Mouse (Mus musculus) frontal cortex, adult 2 months (tissue): Measurements from ENCODE around the gene Hist1h2bp. TPM values are rescaled to one million over a fixed set of nuclear protein-coding genes. Genes with fewer than 3 reads are reported as not detected.

Experiments used
- DNase-seq, 2 experiments: peaks; one replicate each; pipeline ENCODE4 v3.0.0; 2022; ENCODE audit warnings: low spot score in 1 of 2; ENCODE audit errors: extremely low spot score in 1 of 2
- polyA plus RNA-seq: library from polyadenylated mRNA; depleted of rRNA; stranded (reverse); fragments of >200 nt; gene quantifications from 2 replicates; pipeline ENCODE4 v1.2.3, GENCODE M21; 2012; rRNA removed

The Hist1h2bp gene
- polyA plus RNA-seq: 0.32 and 0.57 TPM in 2 replicates

- DNase-seq: peak; percentile 94 to 99
These were observed at the start of gene Hist1h2bp, which contains the start of gene Hist1h2an for GRCm38 (mm10) chr13:21786899-21787629. Gene Hist1h2bp (plus strand): TSS chr13:21787461. Gene Hist1h2an (minus strand): TSS chr13:21787218.

- DNase-seq: no peak
These were observed 42.3 kb upstream of the Hist1h2bp start for GRCm38 (mm10) chr13:21745006-21745405.

DNA sequence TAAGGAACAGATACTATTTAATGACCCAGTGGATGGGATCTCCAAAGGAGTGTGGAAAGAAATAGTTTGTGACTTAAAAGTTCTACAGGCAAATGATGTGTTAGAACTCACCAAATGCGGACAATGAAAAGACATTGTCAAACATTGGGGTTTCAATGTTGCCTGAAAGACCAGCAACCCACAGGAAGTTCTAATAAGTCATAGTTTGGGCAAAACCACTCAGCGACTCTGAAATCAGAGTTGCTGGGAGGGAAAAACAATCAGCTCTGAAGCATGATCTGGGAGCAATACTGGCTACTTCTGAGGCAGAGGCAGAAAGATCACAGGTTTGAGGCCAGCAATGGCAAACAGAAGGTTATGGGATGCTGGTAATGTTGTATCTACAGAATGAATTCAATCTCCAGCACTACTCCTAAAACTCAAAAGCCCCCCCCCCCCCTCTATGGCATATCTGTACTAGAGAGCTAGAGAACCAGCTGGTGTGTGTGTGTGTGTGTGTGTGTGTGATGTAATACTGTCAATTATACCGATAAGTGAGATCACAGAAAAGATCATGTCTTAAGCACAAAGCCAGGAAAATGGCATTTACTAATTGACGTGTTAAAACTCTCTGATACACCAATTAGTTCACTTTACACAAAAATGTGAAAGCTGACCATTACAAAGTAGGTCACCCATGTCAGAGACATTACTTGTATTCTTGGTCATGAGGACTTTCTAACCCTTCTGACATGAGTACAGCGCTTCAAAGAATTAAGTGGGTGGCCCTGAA is 37.7 kb upstream of the Hist1h2bp start:
- no peak for DNase-seq

DNA sequence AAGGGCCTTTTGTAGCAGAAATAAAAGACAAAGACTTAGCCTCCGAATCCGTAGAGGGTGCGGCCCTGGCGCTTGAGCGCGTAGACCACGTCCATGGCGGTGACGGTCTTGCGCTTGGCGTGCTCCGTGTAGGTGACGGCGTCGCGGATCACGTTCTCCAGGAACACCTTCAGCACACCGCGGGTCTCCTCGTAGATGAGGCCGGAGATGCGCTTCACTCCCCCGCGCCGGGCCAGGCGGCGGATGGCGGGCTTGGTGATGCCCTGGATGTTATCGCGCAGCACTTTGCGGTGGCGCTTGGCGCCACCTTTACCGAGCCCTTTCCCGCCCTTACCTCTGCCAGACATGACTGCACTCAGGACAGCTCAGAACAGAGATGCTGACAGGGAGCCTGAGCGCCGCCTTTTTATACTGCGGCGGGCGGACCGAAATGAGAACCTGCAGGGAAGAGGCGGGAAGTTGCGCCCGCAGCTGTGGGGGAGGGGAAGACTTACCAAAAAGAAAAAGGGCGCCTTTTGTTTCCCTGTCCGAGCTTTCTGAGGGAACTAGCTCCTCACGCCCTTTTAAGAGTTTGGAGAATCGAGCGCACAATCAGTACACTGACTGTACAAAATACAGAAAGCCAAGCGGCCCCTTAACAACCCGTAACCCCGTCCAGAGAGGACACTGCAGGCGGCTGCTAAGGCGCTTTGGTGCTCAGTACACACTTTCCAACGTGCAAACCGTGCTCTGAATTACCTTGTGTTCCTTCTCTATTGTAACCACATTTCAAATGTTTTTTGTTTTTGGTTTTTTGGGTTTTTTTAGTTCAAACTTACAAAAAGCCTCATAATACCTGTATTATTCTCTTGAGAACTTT is 36.9 kb upstream of the Hist1h2bp start, which contains the start of gene Hist1h4k:
Hist1h4k (minus strand) TSS at position 347 of the 859 bp plus-strand sequence.
- peak; percentile 87 to 96 for DNase-seq

DNA sequence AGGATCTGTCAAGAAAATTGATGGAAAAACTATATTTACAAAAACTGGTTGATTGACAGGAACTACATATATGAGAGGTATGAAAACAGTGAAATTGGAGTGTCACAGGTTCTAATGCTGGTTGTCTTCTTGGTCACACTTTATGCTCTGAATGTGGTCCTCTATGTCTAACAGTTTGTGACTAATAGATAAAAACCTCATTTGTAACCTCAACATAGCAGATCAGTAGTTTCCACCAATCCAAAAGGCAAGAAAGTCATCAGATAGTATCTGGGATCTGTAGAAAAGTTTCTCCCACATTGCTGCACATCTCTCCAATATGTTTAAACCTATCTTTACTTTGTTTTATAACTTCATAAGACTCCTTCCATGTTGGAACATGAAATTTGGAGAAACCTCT is 35.8 kb upstream of the Hist1h2bp start:
- DNase-seq: no peak

DNA sequence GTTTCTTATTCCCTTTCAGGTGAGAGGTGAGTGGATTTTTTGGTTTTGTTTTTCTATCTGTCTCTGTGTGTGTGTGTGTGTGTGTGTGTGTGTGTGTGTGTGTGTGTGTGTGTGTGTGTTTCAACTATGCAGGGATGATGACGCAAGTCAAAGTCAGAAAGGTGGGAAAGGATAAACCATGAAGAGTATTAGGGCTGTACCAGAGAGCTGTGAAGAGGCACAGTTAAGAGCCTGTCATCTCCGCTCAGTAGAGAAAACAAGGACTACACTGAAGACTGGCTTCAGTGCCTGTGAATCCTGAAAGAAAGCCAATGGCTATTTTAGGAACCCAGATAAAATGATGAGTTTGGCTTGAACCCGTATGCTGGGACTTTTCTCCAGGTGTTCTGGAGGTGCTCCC is 35.4 kb upstream of the Hist1h2bp start:
- DNase-seq: no peak

GRCm38 (mm10) chr13:21752356-21752755 is 34.9 kb upstream of the Hist1h2bp start:
- no peak for DNase-seq

GRCm38 (mm10) chr13:21753051-21753523 is 34.2 kb upstream of the Hist1h2bp start:
- peak in 1 of 2 experiments; percentile 15 for DNase-seq

GRCm38 (mm10) chr13:21753524-21754285 is 33.6 kb upstream of the Hist1h2bp start, which contains the start of the genes Hist1h2ak and Hist1h2bn:
Gene Hist1h2ak (minus strand): TSS chr13:21753827.
Gene Hist1h2bn (plus strand): TSS chr13:21754123.
- DNase-seq: peak; percentile 88 to 93

- DNase-seq: peak in 1 of 2 experiments; percentile 51
These were observed 32.8 kb upstream of the Hist1h2bp start for GRCm38 (mm10) chr13:21754294-21755001.

GRCm38 (mm10) chr13:21755707-21756106 is 31.6 kb upstream of the Hist1h2bp start:
- DNase-seq: no peak

DNA sequence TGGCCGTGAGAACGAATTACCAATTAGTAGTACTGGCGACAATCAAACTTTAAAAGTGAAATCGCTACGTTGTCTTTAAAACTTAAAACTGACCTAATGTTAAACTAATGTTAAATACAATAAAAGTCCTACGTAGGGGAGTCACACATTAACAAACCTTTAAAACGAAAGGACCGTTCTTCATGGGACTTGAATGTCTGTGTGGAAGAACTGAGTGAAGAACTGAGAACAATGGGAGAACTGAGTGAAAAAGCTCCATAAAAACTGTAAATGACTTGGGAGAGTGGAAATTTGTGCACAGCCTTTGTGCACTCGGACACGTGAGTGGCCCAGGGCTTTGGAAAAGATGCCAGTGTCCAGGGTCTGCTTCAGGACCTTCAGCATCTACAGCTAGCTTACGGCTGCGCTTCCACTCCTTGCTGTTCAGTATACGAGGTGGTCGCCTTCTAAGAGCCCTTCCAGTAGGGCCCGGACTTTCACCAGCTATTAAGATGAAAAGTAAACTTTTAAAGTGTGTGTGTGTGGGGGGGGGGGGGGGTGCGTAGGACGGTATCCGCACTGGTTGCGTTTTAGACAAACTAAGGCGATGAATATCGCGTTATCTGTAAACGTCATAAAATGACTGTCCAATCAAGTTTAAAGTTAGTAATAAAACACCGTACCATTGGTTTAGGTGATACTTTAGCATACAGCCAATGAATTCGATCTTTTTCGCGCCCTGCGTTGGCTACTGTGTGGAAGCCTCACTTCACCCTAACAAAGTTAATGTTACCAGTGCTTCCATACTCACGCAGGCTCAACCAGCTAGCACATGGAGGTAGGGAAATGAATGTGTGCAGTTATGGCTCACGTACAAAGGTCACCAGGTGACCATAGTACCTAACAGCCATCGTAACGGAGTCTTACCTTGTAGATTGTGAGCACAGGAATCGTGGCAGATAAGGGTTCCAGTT is 8.2 kb upstream of the Hist1h2bp start:
- peak; percentile 78 to 89 for DNase-seq

- DNase-seq: peak; percentile 26 to 74
These were observed 7.2 kb upstream of the Hist1h2bp start, which contains the start of gene Hist1h1b for GRCm38 (mm10) chr13:21779767-21780731. Gene Hist1h1b (minus strand): TSS chr13:21780625.

- DNase-seq: no peak
These were observed 6.2 kb upstream of the Hist1h2bp start for GRCm38 (mm10) chr13:21781021-21781555.

DNA sequence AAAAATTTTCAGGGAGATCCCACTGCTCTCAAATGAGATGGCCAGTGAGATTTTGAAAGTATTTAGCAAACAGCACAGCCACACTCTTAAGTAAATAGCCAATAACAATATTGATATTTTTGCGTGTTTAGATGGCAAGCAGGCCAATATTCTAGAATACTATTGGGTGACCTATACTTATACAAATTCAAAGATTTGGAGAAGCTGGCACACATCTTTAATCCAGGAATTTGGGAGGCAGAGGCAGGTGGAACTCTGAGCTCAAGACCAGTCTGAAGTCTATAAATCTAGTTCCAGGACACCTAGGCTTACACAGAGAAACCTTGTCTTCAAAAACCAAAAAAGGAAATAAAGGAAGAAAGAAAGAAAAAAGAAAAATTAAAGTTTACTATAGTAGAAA is 5.6 kb upstream of the Hist1h2bp start:
- no peak for DNase-seq
